Mouse (Mus musculus) spleen, adult 2 months (tissue): ENCODE data around the gene Lcn2. TPM values are rescaled to one million over a fixed set of nuclear protein-coding genes. Genes with fewer than 3 reads are reported as not detected.

Source experiments
- DNase-seq, 2 experiments: peaks; one replicate each; pipeline versions ENCODE4 v3.0.0 to v3.0.0-alpha.2; 2012 to 2021; ENCODE audit warnings: low spot score in 2 of 2, low read depth in 1 of 2
- H3K27ac ChIP-seq: fragments of 200-500 bp; 2 replicates; pipeline ENCODE4 v1.5.1; 2012; ENCODE audit warnings: low read length, inconsistent platforms; ENCODE audit not compliant: insufficient read depth
- H3K27me3 ChIP-seq: fragments of 200-500 bp; 2 replicates; pipeline ENCODE4 v1.6.1; 2012; ENCODE audit warnings: mild to moderate bottlenecking, moderate library complexity, low read length, inconsistent platforms; ENCODE audit not compliant: control insufficient read depth, insufficient read depth
- H3K36me3 ChIP-seq: fragments of 200-500 bp; 2 replicates; pipeline ENCODE4 v1.6.1; 2012; ENCODE audit warnings: mild to moderate bottlenecking, low read length, inconsistent platforms; ENCODE audit not compliant: control insufficient read depth, insufficient read depth
- H3K4me1 ChIP-seq: fragments of 200-500 bp; 2 replicates; pipeline ENCODE4 v1.6.1; 2011; ENCODE audit warnings: inconsistent platforms; ENCODE audit not compliant: control insufficient read depth, insufficient read depth, insufficient read length
- H3K4me3 ChIP-seq: fragments of 200-500 bp; 2 replicates; pipeline ENCODE4 v1.5.1; 2011; ENCODE audit warnings: mild to moderate bottlenecking, inconsistent platforms; ENCODE audit not compliant: insufficient read depth, insufficient read length; ENCODE audit errors: extremely low read depth
- CTCF ChIP-seq: fragments of 200-500 bp; IDR thresholded peaks from 2 replicates; pipeline ENCODE4 v1.5.1; 2011; ENCODE audit warnings: mild to moderate bottlenecking, inconsistent platforms; ENCODE audit not compliant: insufficient read depth, insufficient read length, insufficient replicate concordance; ENCODE audit errors: extremely low read depth
- POLR2A ChIP-seq: fragments of 200-500 bp; IDR thresholded peaks from 2 replicates; pipeline ENCODE4 v1.6.1; 2011; ENCODE audit warnings: low read depth, low read length, inconsistent platforms
- WGBS: fragments of 180-500 bp; shearing (Covaris S2); methylation state at CpG from one replicate; pipeline ENCODE4 v1.1.7; 2018; 5-methylcytosine and 5-hydroxymethylcytosine counted together
- polyA plus RNA-seq: library from polyadenylated mRNA; depleted of rRNA; stranded (reverse); fragments of >200 nt; gene quantifications from 2 replicates; pipeline ENCODE4 v1.2.3, GENCODE M21; 2012

The Lcn2 gene
- polyA plus RNA-seq, 1 experiment: 52.9 TPM

DNA sequence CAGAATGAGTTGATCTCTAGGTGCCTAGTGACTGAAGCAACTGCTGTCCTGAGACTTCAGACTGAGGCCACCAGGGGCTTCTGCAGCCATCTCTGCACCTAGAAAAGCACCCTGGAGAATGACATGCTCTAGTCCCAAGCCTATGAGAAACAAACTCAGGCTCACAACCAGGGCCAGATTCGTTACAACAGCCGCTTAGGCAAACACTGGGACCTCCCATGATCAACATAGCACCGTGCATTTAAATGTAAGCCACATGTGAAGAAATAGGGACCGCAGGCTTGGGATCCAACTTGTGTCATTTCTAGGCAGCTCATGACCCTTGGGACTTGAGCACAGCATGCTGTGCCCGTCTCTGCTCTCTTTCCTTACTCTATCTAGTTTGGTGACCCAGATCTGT lies 39.7 kb upstream of the Lcn2 start:
- no peaks in the 10 kb centered on the region for H3K36me3 ChIP-seq
- 85% methylated on average over 5 of the region's 5 CpGs for WGBS
- no peak overlapping the region for H3K4me3 ChIP-seq
- no peak for DNase-seq
- H3K4me1 ChIP-seq: peaks cover 6% of the 10 kb centered on the region; the same call in 1 of the 2 replicates
- no peaks in the 10 kb centered on the region for H3K27me3 ChIP-seq
- H3K27ac ChIP-seq: no peak overlapping the region
- no peak for TF ChIP-seq CTCF
- TF ChIP-seq POLR2A: no peak

DNA sequence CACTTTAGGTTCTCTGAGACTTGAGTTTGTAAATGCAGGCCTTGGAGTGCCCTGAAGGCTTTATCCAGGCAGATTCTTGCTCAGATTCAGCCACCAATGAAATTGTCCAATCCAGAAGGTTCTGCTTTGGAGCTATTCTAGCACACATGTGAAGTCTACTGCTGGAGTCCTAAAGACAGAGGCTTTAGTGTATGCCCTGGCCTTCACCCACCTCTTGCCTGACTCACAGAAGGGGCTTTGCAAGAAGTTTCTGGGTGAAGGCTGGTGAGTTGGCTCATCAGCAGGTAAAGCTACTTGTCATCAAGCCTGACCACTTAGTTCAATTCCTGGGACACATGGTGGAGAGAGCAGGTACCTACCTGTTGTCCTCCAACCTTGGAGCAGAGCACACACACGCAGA lies 38.1 kb upstream of the Lcn2 start:
- H3K36me3 ChIP-seq: no peaks in the 10 kb centered on the region
- 95% methylated on average over 1 of the region's 1 CpGs for WGBS
- no peaks in the 10 kb centered on the region for H3K27me3 ChIP-seq
- H3K4me3 ChIP-seq: no peak overlapping the region
- TF ChIP-seq CTCF (no peak), POLR2A (no peak)
- no peak for DNase-seq
- peaks cover 6% of the 10 kb centered on the region; the same call in 1 of the 2 replicates for H3K4me1 ChIP-seq
- no peak overlapping the region for H3K27ac ChIP-seq

GRCm38 (mm10) chr2:32425568-32425967 lies 37.5 kb upstream of the Lcn2 start:
- TF ChIP-seq POLR2A (no peak), CTCF (no peak)
- Histone ChIP-seq H3K36me3 (peaks cover 2% of the 10 kb centered on the region), H3K27ac (no peak overlapping the region), H3K4me1 (peaks cover 6% of the 10 kb centered on the region; the same call in 1 of the 2 replicates), H3K27me3 (no peaks in the 10 kb centered on the region), H3K4me3 (no peak overlapping the region)
- DNase-seq: no peak
- 88% methylated on average over 5 of the region's 5 CpGs for WGBS

DNA sequence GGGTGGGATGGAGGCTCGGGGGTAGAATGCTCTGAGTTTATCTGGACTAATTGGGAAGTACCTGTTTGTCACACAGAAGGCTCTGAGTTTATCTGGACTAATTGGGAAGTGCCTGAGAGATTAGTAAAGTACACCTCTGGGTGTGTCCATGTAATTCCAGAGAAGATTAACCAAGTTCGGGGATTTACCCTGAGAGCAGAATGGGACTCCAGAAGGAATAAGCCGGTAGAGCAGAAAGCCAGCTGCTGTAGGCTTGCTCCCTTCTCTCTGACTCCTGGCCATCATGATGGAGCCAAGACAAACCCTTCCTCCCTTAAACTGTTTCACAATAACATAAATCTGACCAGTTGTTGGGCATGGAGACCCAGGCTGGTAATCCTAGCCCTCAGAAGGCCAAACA lies 36.7 kb upstream of the Lcn2 start:
- H3K4me3 ChIP-seq: no peak overlapping the region
- peaks cover 5% of the 10 kb centered on the region; the same call in 1 of the 2 replicates for H3K4me1 ChIP-seq
- peaks cover 9% of the 10 kb centered on the region for H3K36me3 ChIP-seq

GRCm38 (mm10) chr2:32423481-32424331 lies 35.7 kb upstream of the Lcn2 start:
- H3K27ac ChIP-seq: peak overlapping the region; percentile 6; the same call in 1 of the 2 replicates
- 41% methylated on average over 14 of the region's 14 CpGs for WGBS
- H3K4me3 ChIP-seq: no peak overlapping the region
- DNase-seq: no peak
- peaks cover 16% of the 10 kb centered on the region for H3K36me3 ChIP-seq
- H3K4me1 ChIP-seq: peaks cover 1% of the 10 kb centered on the region; the same call in 1 of the 2 replicates
- H3K27me3 ChIP-seq: no peaks in the 10 kb centered on the region
- no peak for TF ChIP-seq CTCF
- no peak for TF ChIP-seq POLR2A

More for the DNA sequence above, 36.7 kb upstream of the Lcn2 start:
- H3K27me3 ChIP-seq: no peaks in the 10 kb centered on the region
- TF ChIP-seq POLR2A (no peak), CTCF (no peak)
- 75% methylated on average over 3 of the region's 3 CpGs for WGBS
- no peak for DNase-seq
- H3K27ac ChIP-seq: no peak overlapping the region

- H3K27me3 ChIP-seq: no peaks in the 10 kb centered on the region
- no peak overlapping the region for H3K4me3 ChIP-seq
- H3K36me3 ChIP-seq: peaks cover 33% of the 10 kb centered on the region
- no peaks in the 10 kb centered on the region; the same call in 1 of the 2 replicates for H3K4me1 ChIP-seq
- WGBS: 97% methylated on average over 6 of the region's 6 CpGs
- TF ChIP-seq POLR2A (no peak), CTCF (no peak)
- no peak overlapping the region for H3K27ac ChIP-seq
- no peak for DNase-seq
Observed at GRCm38 (mm10) chr2:32421851-32422251, 33.8 kb upstream of the Lcn2 start.

DNA sequence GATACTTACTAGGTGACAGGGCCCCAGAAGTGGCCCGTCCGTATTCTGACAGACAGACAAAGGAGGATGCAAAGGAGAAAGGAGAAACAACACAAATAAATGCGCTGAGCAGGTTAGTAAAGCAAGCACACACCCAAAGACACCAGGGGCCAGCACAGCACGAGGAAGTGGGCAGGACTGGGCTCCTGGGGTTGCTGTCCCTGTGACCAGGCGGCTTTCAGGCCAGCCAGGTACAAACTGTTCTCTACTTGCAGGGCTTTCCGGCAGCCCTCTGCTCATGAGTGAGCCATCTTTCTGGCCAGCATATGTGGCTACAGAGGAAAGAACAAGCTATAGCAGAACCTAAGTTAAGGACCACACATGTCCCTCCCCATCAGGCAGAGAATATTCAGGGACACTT lies 32.6 kb upstream of the Lcn2 start:
- DNase-seq: no peak
- Histone ChIP-seq H3K36me3 (peaks cover 45% of the 10 kb centered on the region), H3K4me3 (no peak overlapping the region), H3K27me3 (no peaks in the 10 kb centered on the region), H3K4me1 (no peaks in the 10 kb centered on the region; the same call in 1 of the 2 replicates), H3K27ac (no peak overlapping the region)
- 88% methylated on average over 6 of the region's 6 CpGs for WGBS
- TF ChIP-seq POLR2A (no peak), CTCF (no peak)
